Mouse (Mus musculus) urinary bladder, adult 2 months (tissue): ENCODE measurements around the gene Odf2. TPM values are rescaled to one million over a fixed set of nuclear protein-coding genes. Genes with fewer than 3 reads are reported as not detected.

Experiments
- DNase-seq: peaks from one replicate; pipeline ENCODE4 v3.0.0; 2022; ENCODE audit warnings: low spot score
- polyA plus RNA-seq: library from polyadenylated mRNA; depleted of rRNA; stranded (reverse); fragments of >200 nt; gene quantifications from 2 replicates; pipeline ENCODE4 v1.2.3, GENCODE M21; 2012; rRNA removed

Odf2 gene
- polyA plus RNA-seq, result 41.9 and 48.8 TPM in 2 replicates

GRCm38 (mm10) chr2:29889066-29889944 is at the start of gene Odf2:
Gene Odf2, plus strand, starts transcription at chr2:29889221.
- peak; percentile 99 for DNase-seq

GRCm38 (mm10) chr2:29839460-29839859 is 49.6 kb upstream of the Odf2 start:
- no peak for DNase-seq

- DNase-seq, result no peak
Observed at GRCm38 (mm10) chr2:29843231-29844105, 45.6 kb upstream of the Odf2 start.

- no peak for DNase-seq
Observed at GRCm38 (mm10) chr2:29844115-29844514, 44.9 kb upstream of the Odf2 start.

GRCm38 (mm10) chr2:29844661-29845060 is 44.4 kb upstream of the Odf2 start:
- no peak for DNase-seq

- DNase-seq, result no peak
Observed at GRCm38 (mm10) chr2:29845636-29846035, 43.4 kb upstream of the Odf2 start.

- DNase-seq, result no peak
Observed at GRCm38 (mm10) chr2:29846061-29846853, 42.8 kb upstream of the Odf2 start.

- DNase-seq, result no peak
Observed at GRCm38 (mm10) chr2:29846911-29847310, 42.1 kb upstream of the Odf2 start.

GRCm38 (mm10) chr2:29849041-29849440 is 40.0 kb upstream of the Odf2 start:
- DNase-seq, result no peak

GRCm38 (mm10) chr2:29849841-29850480 is 39.1 kb upstream of the Odf2 start:
- no peak for DNase-seq

GRCm38 (mm10) chr2:29852957-29853485 is 36.0 kb upstream of the Odf2 start:
- no peak for DNase-seq

- DNase-seq, result no peak
Observed at GRCm38 (mm10) chr2:29853736-29854135, 35.3 kb upstream of the Odf2 start.

GRCm38 (mm10) chr2:29855585-29856210 is 33.3 kb upstream of the Odf2 start:
- no peak for DNase-seq

- no peak for DNase-seq
Observed at GRCm38 (mm10) chr2:29856451-29857260, 32.4 kb upstream of the Odf2 start.

GRCm38 (mm10) chr2:29857341-29857740 is 31.7 kb upstream of the Odf2 start:
- no peak for DNase-seq

- no peak for DNase-seq
Observed at GRCm38 (mm10) chr2:29857967-29858366, 31.1 kb upstream of the Odf2 start.

- DNase-seq, result no peak
Observed at GRCm38 (mm10) chr2:29858748-29859473, 30.1 kb upstream of the Odf2 start.

GRCm38 (mm10) chr2:29865125-29865524 is 23.9 kb upstream of the Odf2 start:
- DNase-seq, result no peak
